Mouse (Mus musculus) v-Abl transformed pro-B cells (cell line): ENCODE results near the gene Naaladl1.

ENCODE experiments used
- in situ Hi-C, 2 experiments: fragments of 400-800 bp; cut with MboI; formaldehyde crosslinking; loops; one replicate each; pipeline ENCODE4 v1.15.1; 2025; ENCODE audit not compliant: unreplicated experiment in 2 of 2

Naaladl1 gene

GRCm38 (mm10) chr19:6105586-6105985, at the start of gene Naaladl1:
TSS of gene Naaladl1 (plus strand) at chr19:6105782.
- in situ Hi-C loops = no loop called here

GRCm38 (mm10) chr19:6056696-6057095, 48.9 kb upstream of the Naaladl1 start:
- in situ Hi-C loops = no loop called here

GRCm38 (mm10) chr19:6057313-6058096, 48.1 kb upstream of the Naaladl1 start, which contains the start of the genes Mrpl49 and Fau:
TSS of gene Mrpl49 (minus strand) at chr19:6057785.
TSS of gene Fau (plus strand) at chr19:6057844.
- in situ Hi-C loops = no loop called here

GRCm38 (mm10) chr19:6058513-6058912, 47.1 kb upstream of the Naaladl1 start:
- in situ Hi-C loops = no loop called here

- in situ Hi-C loops = no loop called here
Observed at GRCm38 (mm10) chr19:6058966-6059365, 46.6 kb upstream of the Naaladl1 start.

- in situ Hi-C loops = no loop called here
Observed at GRCm38 (mm10) chr19:6061021-6061533, 44.5 kb upstream of the Naaladl1 start, which contains the start of gene Znhit2. TSS of gene Znhit2 (plus strand) at chr19:6061192.

GRCm38 (mm10) chr19:6061641-6062302, 43.8 kb upstream of the Naaladl1 start:
- in situ Hi-C loops = no loop called here

- in situ Hi-C loops = no loop called here
Observed at GRCm38 (mm10) chr19:6062418-6062817, 43.2 kb upstream of the Naaladl1 start.

GRCm38 (mm10) chr19:6063081-6063480, 42.5 kb upstream of the Naaladl1 start:
- in situ Hi-C loops = no loop called here

GRCm38 (mm10) chr19:6066571-6066970, 39.0 kb upstream of the Naaladl1 start:
- in situ Hi-C loops = no loop called here

- in situ Hi-C loops = no loop called here
Observed at GRCm38 (mm10) chr19:6067011-6067723, 38.4 kb upstream of the Naaladl1 start.

- in situ Hi-C loops = no loop called here
Observed at GRCm38 (mm10) chr19:6067724-6068415, 37.7 kb upstream of the Naaladl1 start, which contains the start of gene Tm7sf2. TSS of gene Tm7sf2 (minus strand) at chr19:6068373.

- in situ Hi-C loops = no loop called here
Observed at GRCm38 (mm10) chr19:6068951-6069350, 36.6 kb upstream of the Naaladl1 start.

- in situ Hi-C loops = no loop called here
Observed at GRCm38 (mm10) chr19:6069851-6070250, 35.7 kb upstream of the Naaladl1 start.

- in situ Hi-C loops = no loop called here
Observed at GRCm38 (mm10) chr19:6070571-6071250, 34.9 kb upstream of the Naaladl1 start.

- in situ Hi-C loops = no loop called here
Observed at GRCm38 (mm10) chr19:6071261-6071660, 34.3 kb upstream of the Naaladl1 start.

GRCm38 (mm10) chr19:6073889-6074288, 31.7 kb upstream of the Naaladl1 start:
- in situ Hi-C loops = no loop called here

GRCm38 (mm10) chr19:6076564-6077393, 28.8 kb upstream of the Naaladl1 start, which contains the start of gene Vps51:
TSS of gene Vps51 (minus strand) at chr19:6077231.
- in situ Hi-C loops = no loop called here
